Mouse (Mus musculus): ENCODE measurements at regions not wholly inside any gene's neighbourhood (a gene's known extent, or its start where the extent isn't known, plus 50 kb on each side); places are given as distances from the start of the nearest gene placed in this dataset.

GRCm38 (mm10) chr6:147928951-147929350, 118.1 kb upstream of the Far2 start:
- no peak for TF ChIP-seq CTCF (IDR thresholded peaks at IDR 0.05; ENCODE audit: low read depth, low read length)
- TF ChIP-seq POLR2A (IDR thresholded peaks at IDR 0.05; ENCODE audit: extremely low read depth, insufficient read depth, low read length): no peak

GRCm38 (mm10) chr6:147944020-147944419, 103.0 kb upstream of the Far2 start:
- no peak for DNase-seq (ENCODE audit: extremely low read depth, low read depth, low spot score)

More at GRCm38 (mm10) chr6:147928951-147929350, 118.1 kb upstream of the Far2 start:
- Histone ChIP-seq H3K27ac (replicated peaks; ENCODE audit: insufficient read depth, low read depth, low read length) (no peak overlapping the region), H3K4me3 (ENCODE audit: insufficient read depth, low read depth, low read length) (no peak overlapping the region), H3K36me3 (ENCODE audit: control insufficient read depth, insufficient read depth, low read length) (no peaks in the 10 kb centered on the region), H3K4me1 (ENCODE audit: control insufficient read depth, insufficient read depth, low read length) (no peaks in the 10 kb centered on the region), H3K27me3 (ENCODE audit: control insufficient read depth, insufficient read depth, low read length) (no peaks in the 10 kb centered on the region), H3K9ac (ENCODE audit: low read depth, low read length) (no peak overlapping the region), H3K79me2 (ENCODE audit: control insufficient read depth, insufficient read depth, low read length) (no peaks in the 10 kb centered on the region)
- DNase-seq (ENCODE audit: extremely low read depth, low read depth, low spot score): no peak

GRCm38 (mm10) chr6:147944940-147945676, 102.0 kb upstream of the Far2 start:
- WGBS: 64% methylated on average over 4 of the region's 4 CpGs
- Histone ChIP-seq H3K4me1 (ENCODE audit: control insufficient read depth, insufficient read depth, low read length) (peaks cover 7% of the 10 kb centered on the region; the same call in 1 of the 2 replicates), H3K9ac (ENCODE audit: low read depth, low read length) (no peak overlapping the region), H3K27me3 (ENCODE audit: control insufficient read depth, insufficient read depth, low read length) (no peaks in the 10 kb centered on the region), H3K4me3 (ENCODE audit: insufficient read depth, low read depth, low read length) (no peak overlapping the region), H3K27ac (replicated peaks; ENCODE audit: insufficient read depth, low read depth, low read length) (0 out of 2 replicates have a peak overlapping the region, but pooled peaks have one; percentile 58), H3K36me3 (ENCODE audit: control insufficient read depth, insufficient read depth, low read length) (no peaks in the 10 kb centered on the region), H3K79me2 (ENCODE audit: control insufficient read depth, insufficient read depth, low read length) (no peaks in the 10 kb centered on the region)
- TF ChIP-seq CTCF (IDR thresholded peaks at IDR 0.05; ENCODE audit: low read depth, low read length) (no peak), POLR2A (IDR thresholded peaks at IDR 0.05; ENCODE audit: extremely low read depth, insufficient read depth, low read length) (no peak)
- peak; percentile 74 for DNase-seq (ENCODE audit: extremely low read depth, low read depth, low spot score)

More at GRCm38 (mm10) chr6:147944020-147944419, 103.0 kb upstream of the Far2 start:
- WGBS: 70% methylated on average over 3 of the region's 3 CpGs
- H3K9ac ChIP-seq (ENCODE audit: low read depth, low read length): no peak overlapping the region
- H3K79me2 ChIP-seq (ENCODE audit: control insufficient read depth, insufficient read depth, low read length): no peaks in the 10 kb centered on the region
- H3K4me1 ChIP-seq (ENCODE audit: control insufficient read depth, insufficient read depth, low read length): peaks cover 7% of the 10 kb centered on the region; the same call in 1 of the 2 replicates
- no peaks in the 10 kb centered on the region for H3K36me3 ChIP-seq (ENCODE audit: control insufficient read depth, insufficient read depth, low read length)
- no peak overlapping the region for H3K27ac ChIP-seq (replicated peaks; ENCODE audit: insufficient read depth, low read depth, low read length)
- H3K27me3 ChIP-seq (ENCODE audit: control insufficient read depth, insufficient read depth, low read length): no peaks in the 10 kb centered on the region
- TF ChIP-seq CTCF (IDR thresholded peaks at IDR 0.05; ENCODE audit: low read depth, low read length): no peak
- no peak for TF ChIP-seq POLR2A (IDR thresholded peaks at IDR 0.05; ENCODE audit: extremely low read depth, insufficient read depth, low read length)
- no peak overlapping the region for H3K4me3 ChIP-seq (ENCODE audit: insufficient read depth, low read depth, low read length)

GRCm38 (mm10) chr6:147947997-147948396, 99.1 kb upstream of the Far2 start:
- H3K27ac ChIP-seq (replicated peaks; ENCODE audit: insufficient read depth, low read depth, low read length): no peak overlapping the region
- peaks cover 16% of the 10 kb centered on the region; the same call in 1 of the 2 replicates for H3K4me1 ChIP-seq (ENCODE audit: control insufficient read depth, insufficient read depth, low read length)
- 82% methylated on average over 4 of the region's 4 CpGs for WGBS
- no peak overlapping the region for H3K4me3 ChIP-seq (ENCODE audit: insufficient read depth, low read depth, low read length)
- H3K9ac ChIP-seq (ENCODE audit: low read depth, low read length): no peak overlapping the region
- no peak for DNase-seq (ENCODE audit: extremely low read depth, low read depth, low spot score)
- no peak for TF ChIP-seq CTCF (IDR thresholded peaks at IDR 0.05; ENCODE audit: low read depth, low read length)
- no peak for TF ChIP-seq POLR2A (IDR thresholded peaks at IDR 0.05; ENCODE audit: extremely low read depth, insufficient read depth, low read length)
- H3K36me3 ChIP-seq (ENCODE audit: control insufficient read depth, insufficient read depth, low read length): no peaks in the 10 kb centered on the region
- H3K27me3 ChIP-seq (ENCODE audit: control insufficient read depth, insufficient read depth, low read length): no peaks in the 10 kb centered on the region
- H3K79me2 ChIP-seq (ENCODE audit: control insufficient read depth, insufficient read depth, low read length): no peaks in the 10 kb centered on the region

GRCm38 (mm10) chr6:147951642-147952041, 95.4 kb upstream of the Far2 start:
- H3K4me3 ChIP-seq (ENCODE audit: insufficient read depth, low read depth, low read length): no peak overlapping the region
- no peak overlapping the region for H3K9ac ChIP-seq (ENCODE audit: low read depth, low read length)
- no peaks in the 10 kb centered on the region for H3K36me3 ChIP-seq (ENCODE audit: control insufficient read depth, insufficient read depth, low read length)
- no peak overlapping the region for H3K27ac ChIP-seq (replicated peaks; ENCODE audit: insufficient read depth, low read depth, low read length)
- no peaks in the 10 kb centered on the region for H3K27me3 ChIP-seq (ENCODE audit: control insufficient read depth, insufficient read depth, low read length)
- peaks cover 24% of the 10 kb centered on the region for H3K4me1 ChIP-seq (ENCODE audit: control insufficient read depth, insufficient read depth, low read length)
- H3K79me2 ChIP-seq (ENCODE audit: control insufficient read depth, insufficient read depth, low read length): no peaks in the 10 kb centered on the region
- TF ChIP-seq POLR2A (IDR thresholded peaks at IDR 0.05; ENCODE audit: extremely low read depth, insufficient read depth, low read length) (no peak), CTCF (IDR thresholded peaks at IDR 0.05; ENCODE audit: low read depth, low read length) (no peak)
- peak; percentile 85 for DNase-seq (ENCODE audit: extremely low read depth, low read depth, low spot score)

- Histone ChIP-seq H3K79me2 (ENCODE audit: control insufficient read depth, insufficient read depth, low read length) (no peaks in the 10 kb centered on the region), H3K27me3 (ENCODE audit: control insufficient read depth, insufficient read depth, low read length) (no peaks in the 10 kb centered on the region), H3K4me1 (ENCODE audit: control insufficient read depth, insufficient read depth, low read length) (peaks cover 24% of the 10 kb centered on the region), H3K27ac (replicated peaks; ENCODE audit: insufficient read depth, low read depth, low read length) (peak overlapping the region; percentile 82), H3K9ac (ENCODE audit: low read depth, low read length) (peak overlapping the region; percentile 59; the same call in 1 of the 2 replicates), H3K4me3 (ENCODE audit: insufficient read depth, low read depth, low read length) (no peak overlapping the region), H3K36me3 (ENCODE audit: control insufficient read depth, insufficient read depth, low read length) (no peaks in the 10 kb centered on the region)
- WGBS: 29% methylated on average over 5 of the region's 5 CpGs
- TF ChIP-seq CTCF (IDR thresholded peaks at IDR 0.05; ENCODE audit: low read depth, low read length) (peak; percentile 34; the same call in 1 of the 2 replicates), POLR2A (IDR thresholded peaks at IDR 0.05; ENCODE audit: extremely low read depth, insufficient read depth, low read length) (no peak)
- DNase-seq (ENCODE audit: extremely low read depth, low read depth, low spot score): no peak
Observed at GRCm38 (mm10) chr6:147953058-147953679, 93.9 kb upstream of the Far2 start.
